Mouse (Mus musculus) small intestine, adult 2 months (tissue): ENCODE measurements around the gene Scaf4. TPM values are rescaled to one million over a fixed set of nuclear protein-coding genes. Genes with fewer than 3 reads are reported as not detected.

ENCODE experiments used
- H3K27ac ChIP-seq: fragments of 200-500 bp; 2 replicates; pipeline ENCODE4 v1.5.1; 2012; ENCODE audit warnings: low read depth, low read length, control low read depth, inconsistent platforms; ENCODE audit not compliant: insufficient read depth
- H3K27me3 ChIP-seq: fragments of 200-500 bp; 2 replicates; pipeline ENCODE4 v1.6.1; 2012; ENCODE audit warnings: mild to moderate bottlenecking, moderate library complexity, low read length, inconsistent platforms; ENCODE audit not compliant: control insufficient read depth, insufficient read depth
- H3K36me3 ChIP-seq: fragments of 200-500 bp; 2 replicates; pipeline ENCODE4 v1.6.1; 2012; ENCODE audit warnings: mild to moderate bottlenecking, low read length, control low read depth, inconsistent platforms; ENCODE audit not compliant: control insufficient read depth, insufficient read depth
- H3K4me1 ChIP-seq: fragments of 200-500 bp; 2 replicates; pipeline ENCODE4 v1.6.1; 2012; ENCODE audit warnings: low read length, inconsistent platforms, mixed read lengths; ENCODE audit not compliant: control insufficient read depth, insufficient read depth, insufficient read length
- H3K4me3 ChIP-seq: fragments of 200-500 bp; 2 replicates; pipeline ENCODE4 v1.5.1; 2012; ENCODE audit warnings: low read depth, mild to moderate bottlenecking, control low read depth, inconsistent platforms, low read length, moderate library complexity
- CTCF ChIP-seq: fragments of 200-500 bp; IDR thresholded peaks from 2 replicates; pipeline ENCODE4 v1.5.1; 2012; ENCODE audit warnings: low read depth, mild to moderate bottlenecking, control low read depth, inconsistent platforms, low read length, moderate library complexity, mixed read lengths; ENCODE audit not compliant: insufficient replicate concordance, insufficient read length; ENCODE audit errors: extremely low read depth
- POLR2A ChIP-seq: fragments of 200-500 bp; IDR thresholded peaks from 2 replicates; pipeline ENCODE4 v1.6.1; 2012; ENCODE audit warnings: low read depth, mild to moderate bottlenecking, control low read depth, inconsistent platforms, low read length, moderate library complexity
- WGBS: fragments of 180-500 bp; shearing (Covaris S2); methylation state at CpG from one replicate; pipeline ENCODE4 v1.1.7; 2018; 5-methylcytosine and 5-hydroxymethylcytosine counted together
- polyA plus RNA-seq: library from polyadenylated mRNA; depleted of rRNA; stranded (reverse); fragments of >200 nt; gene quantifications from 2 replicates; pipeline ENCODE4 v1.2.3, GENCODE M21; 2012; rRNA removed

The Scaf4 gene
- polyA plus RNA-seq: 20.9 and 43.4 TPM in 2 replicates

GRCm38 (mm10) chr16:90283905-90284891 is at the start of gene Scaf4:
Scaf4 (minus strand) TSS chr16:90284503.
- Histone ChIP-seq H3K4me3 (peak within 1 kb of the TSS; percentile 73), H3K27ac (peak within 1 kb of the TSS; percentile 65), H3K36me3 (no peaks in the 10 kb centered on the region), H3K27me3 (no peaks in the 10 kb centered on the region), H3K4me1 (peaks cover 19% of the 10 kb centered on the region; the same call in 1 of the 2 replicates)
- WGBS: under 1% methylated on average over 120 of the region's 123 CpGs
- peak; percentile 85; the same call in 1 of the 2 replicates for TF ChIP-seq POLR2A
- no peak for TF ChIP-seq CTCF

DNA sequence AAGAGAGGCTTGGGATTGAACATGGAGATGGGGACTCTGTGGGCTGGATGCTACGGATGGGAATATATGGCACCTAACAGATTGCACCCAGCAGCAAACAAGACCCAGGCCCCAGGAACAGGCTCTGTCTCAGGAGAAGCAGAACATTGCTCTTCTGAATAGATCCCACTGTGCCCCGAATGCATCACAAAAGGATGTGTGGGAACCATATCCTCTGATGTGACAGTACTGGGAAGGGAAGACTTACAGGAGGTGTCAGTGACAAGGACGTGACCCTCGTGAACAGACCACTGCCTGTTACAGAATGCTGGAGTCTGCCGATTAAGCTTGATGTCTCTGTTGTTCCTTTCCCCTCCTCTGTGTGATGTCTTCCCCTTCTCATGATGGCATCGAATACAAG is 48.2 kb upstream of the Scaf4 start:
- no peak overlapping the region for H3K27ac ChIP-seq
- TF ChIP-seq POLR2A: no peak
- TF ChIP-seq CTCF: no peak
- no peaks in the 10 kb centered on the region for H3K4me1 ChIP-seq
- H3K4me3 ChIP-seq: no peak overlapping the region
- WGBS: 77% methylated on average over 6 of the region's 6 CpGs
- no peaks in the 10 kb centered on the region for H3K36me3 ChIP-seq
- H3K27me3 ChIP-seq: no peaks in the 10 kb centered on the region

DNA sequence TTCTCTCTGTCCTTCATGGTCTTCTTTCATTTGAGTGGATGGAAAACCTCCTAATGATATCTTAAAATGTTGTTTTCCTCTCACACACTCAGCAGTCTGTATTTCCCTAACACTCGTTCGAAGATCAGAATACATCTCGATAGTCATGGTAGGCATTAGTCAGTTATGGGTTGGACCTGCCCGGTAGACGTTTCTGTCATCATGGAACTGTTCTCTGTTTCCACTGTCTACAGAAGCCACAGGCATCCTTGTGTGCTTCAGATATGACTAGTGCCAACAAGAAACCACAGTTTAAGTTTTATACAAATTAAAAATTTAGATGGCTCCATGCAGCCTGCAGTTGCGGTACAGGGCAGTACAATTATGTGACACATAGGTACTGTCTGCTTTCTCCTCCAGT is 46.7 kb upstream of the Scaf4 start:
- TF ChIP-seq POLR2A (no peak), CTCF (no peak)
- no peak overlapping the region for H3K4me3 ChIP-seq
- no peaks in the 10 kb centered on the region for H3K36me3 ChIP-seq
- no peaks in the 10 kb centered on the region for H3K4me1 ChIP-seq
- H3K27ac ChIP-seq: no peak overlapping the region
- H3K27me3 ChIP-seq: no peaks in the 10 kb centered on the region
- WGBS: 91% methylated on average over 6 of the region's 6 CpGs

GRCm38 (mm10) chr16:90329511-90329910 is 45.2 kb upstream of the Scaf4 start:
- no peaks in the 10 kb centered on the region for H3K27me3 ChIP-seq
- H3K27ac ChIP-seq: no peak overlapping the region
- no peaks in the 10 kb centered on the region for H3K36me3 ChIP-seq
- H3K4me3 ChIP-seq: no peak overlapping the region
- WGBS: 67% methylated on average over 8 of the region's 8 CpGs
- peaks cover 3% of the 10 kb centered on the region; the same call in 1 of the 2 replicates for H3K4me1 ChIP-seq
- TF ChIP-seq CTCF: no peak
- no peak for TF ChIP-seq POLR2A

GRCm38 (mm10) chr16:90322850-90323528 is 38.7 kb upstream of the Scaf4 start:
- H3K27me3 ChIP-seq: no peaks in the 10 kb centered on the region
- no peaks in the 10 kb centered on the region for H3K36me3 ChIP-seq
- no peak overlapping the region for H3K4me3 ChIP-seq
- no peak overlapping the region for H3K27ac ChIP-seq
- no peak for TF ChIP-seq POLR2A
- peak; percentile 92 for TF ChIP-seq CTCF
- WGBS: 26% methylated on average over 8 of the region's 8 CpGs
- peaks cover 7% of the 10 kb centered on the region; the same call in 1 of the 2 replicates for H3K4me1 ChIP-seq

DNA sequence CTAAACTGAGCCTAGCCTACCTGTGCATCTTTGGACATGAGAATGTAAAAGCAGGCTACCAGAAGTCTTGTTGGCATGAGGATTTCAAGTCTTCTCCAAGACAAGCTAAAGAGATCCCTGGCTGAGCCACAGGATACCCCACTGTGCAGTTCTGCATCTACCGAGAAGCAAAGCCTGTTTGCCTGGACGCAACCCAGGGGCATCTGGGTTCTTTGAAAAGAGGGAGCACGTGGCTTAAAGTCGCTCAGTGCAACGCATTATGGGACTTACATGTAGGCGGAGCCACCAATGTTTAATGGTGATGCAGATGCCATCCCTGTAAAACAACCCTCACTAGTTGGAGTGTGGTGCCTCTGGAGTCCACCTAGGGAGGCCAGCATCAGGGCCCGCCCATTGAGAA is 35.0 kb upstream of the Scaf4 start:
- H3K27ac ChIP-seq: no peak overlapping the region
- no peak for TF ChIP-seq POLR2A
- TF ChIP-seq CTCF: no peak
- H3K4me3 ChIP-seq: no peak overlapping the region
- WGBS: 79% methylated on average over 7 of the region's 7 CpGs
- H3K4me1 ChIP-seq: peaks cover 3% of the 10 kb centered on the region; the same call in 1 of the 2 replicates
- H3K27me3 ChIP-seq: no peaks in the 10 kb centered on the region
- H3K36me3 ChIP-seq: no peaks in the 10 kb centered on the region

DNA sequence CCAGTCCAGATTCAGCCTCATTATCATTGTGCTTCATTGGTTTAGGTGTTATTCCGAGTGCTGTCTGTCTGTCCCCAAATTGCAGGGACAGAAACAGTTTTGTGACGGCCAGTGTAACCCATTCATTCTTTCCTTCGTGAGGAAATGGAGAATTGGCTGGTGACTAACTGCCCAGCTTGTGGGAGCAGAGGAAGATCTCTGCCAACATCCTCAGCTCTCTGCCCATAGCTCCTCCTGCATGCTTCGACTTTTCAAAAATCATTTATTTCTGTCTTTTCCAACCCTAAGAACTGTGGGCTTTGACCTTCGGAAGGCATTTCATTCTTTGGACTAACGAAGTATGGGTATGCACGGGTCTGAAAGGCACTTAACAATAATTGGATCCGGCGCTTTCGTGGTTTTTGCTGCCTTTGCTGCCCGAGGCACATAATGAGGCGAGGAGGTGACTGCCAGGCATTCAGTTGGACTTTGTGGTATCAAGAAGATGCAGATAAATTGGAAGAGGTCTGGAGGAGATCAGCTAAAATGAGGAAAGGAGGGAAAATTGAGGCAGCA is 34.1 kb upstream of the Scaf4 start:
- H3K27ac ChIP-seq: no peak overlapping the region
- TF ChIP-seq CTCF (no peak), POLR2A (no peak)
- H3K4me3 ChIP-seq: no peak overlapping the region
- no peaks in the 10 kb centered on the region for H3K4me1 ChIP-seq
- H3K36me3 ChIP-seq: no peaks in the 10 kb centered on the region
- 83% methylated on average over 12 of the region's 12 CpGs for WGBS
- H3K27me3 ChIP-seq: no peaks in the 10 kb centered on the region
